Mouse (Mus musculus) Muller cell, postnatal 12 days (primary cell): ENCODE measurements around the gene Banp.

ENCODE experiments used
- DNase-seq: peaks from one replicate; pipeline ENCODE4 v3.0.0-alpha.2; 2015; ENCODE audit errors: inconsistent ontology term

Banp gene

DNA sequence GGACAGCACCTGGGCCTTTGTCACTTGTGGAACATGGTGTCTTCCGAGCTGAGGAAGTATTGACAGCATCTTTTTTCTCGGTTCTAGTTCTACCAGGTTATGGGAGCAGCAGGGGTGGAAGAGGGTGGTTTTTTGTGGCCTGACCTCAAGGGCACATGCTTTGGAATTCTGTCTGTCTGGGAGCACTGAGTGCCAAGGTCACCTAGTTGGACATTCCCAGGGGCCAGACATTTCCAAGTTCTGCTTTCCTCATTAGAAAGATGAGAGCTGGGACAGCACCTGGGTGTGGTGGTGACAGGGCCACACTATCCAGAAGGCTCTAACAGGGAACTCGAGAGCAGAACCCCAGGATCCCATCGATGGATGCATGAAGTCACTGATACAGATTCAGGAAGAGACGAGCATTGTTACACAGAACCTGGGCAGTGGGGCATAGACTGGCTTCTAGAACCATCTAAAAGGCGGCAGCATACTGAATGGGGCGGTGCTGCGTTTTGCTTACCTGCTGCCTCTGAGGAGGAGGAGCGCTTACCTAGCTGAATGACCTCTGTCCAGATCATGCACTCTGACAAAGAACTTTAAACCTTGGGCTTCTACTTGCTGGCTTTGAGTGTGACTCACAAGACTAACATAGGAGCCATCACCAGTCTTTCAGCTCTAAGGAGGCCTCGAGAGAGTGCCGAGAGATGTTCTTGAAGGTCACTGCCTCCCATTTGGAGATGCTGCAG lies 31.4 kb downstream of the Banp start:
- no peak for DNase-seq

DNA sequence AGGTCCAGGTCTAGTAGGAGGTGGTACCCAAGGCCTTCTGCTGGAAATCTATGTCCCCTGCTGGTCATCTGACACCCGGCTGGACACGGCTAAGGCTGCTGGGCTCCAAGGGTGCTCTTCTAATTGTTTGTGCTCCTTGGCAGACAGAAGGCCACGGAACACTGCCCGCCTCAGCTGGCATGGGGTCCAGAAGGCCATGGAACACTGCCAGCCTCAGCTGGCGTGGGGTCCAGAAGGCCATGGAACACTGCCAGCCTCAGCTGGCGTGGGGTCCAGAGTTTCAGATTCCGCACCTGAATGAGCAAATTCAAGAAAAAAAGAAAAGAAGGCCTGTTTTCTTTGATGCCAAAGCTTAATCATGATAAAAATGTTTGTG lies 32.0 kb downstream of the Banp start:
- DNase-seq = no peak

DNA sequence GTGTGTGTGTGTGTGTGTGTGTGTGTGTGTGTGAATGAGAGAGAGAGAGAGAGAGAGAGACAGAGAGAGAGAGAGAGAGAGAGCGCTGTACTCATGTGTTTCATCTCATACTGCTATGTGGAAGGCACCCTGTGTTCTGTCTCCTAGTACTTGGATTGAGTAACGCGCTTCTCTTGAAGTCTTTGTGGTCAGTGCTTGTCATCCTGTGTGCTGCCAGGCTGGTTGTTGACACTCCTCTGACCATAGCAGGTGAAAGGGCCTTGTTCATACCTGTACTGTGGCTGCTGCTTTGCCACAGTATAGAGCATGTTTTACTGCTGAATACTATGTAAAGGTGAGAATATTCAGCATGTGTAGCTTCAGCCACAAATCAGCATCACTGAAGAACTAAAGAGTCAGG lies 36.1 kb downstream of the Banp start:
- no peak for DNase-seq

DNA sequence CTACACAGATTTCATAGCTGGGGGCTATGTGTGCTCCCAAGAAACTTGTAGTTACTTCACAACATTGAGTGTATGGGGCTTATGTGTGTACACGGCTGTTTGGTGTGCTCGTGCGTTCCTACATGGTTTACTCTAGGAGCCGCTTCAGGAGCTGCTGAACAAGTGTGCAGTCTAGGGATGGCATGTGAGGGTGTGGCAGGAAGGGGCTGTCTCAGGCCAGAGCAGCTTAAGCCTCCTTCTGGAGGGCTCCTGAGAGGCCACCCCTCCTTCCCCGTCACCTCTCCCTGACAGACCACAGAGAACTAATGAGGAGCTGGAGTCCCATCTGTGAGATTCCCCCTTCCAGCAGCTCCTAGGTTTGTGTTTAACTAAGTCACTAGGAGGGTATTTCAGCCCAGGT lies 38.3 kb downstream of the Banp start:
- DNase-seq = no peak

DNA sequence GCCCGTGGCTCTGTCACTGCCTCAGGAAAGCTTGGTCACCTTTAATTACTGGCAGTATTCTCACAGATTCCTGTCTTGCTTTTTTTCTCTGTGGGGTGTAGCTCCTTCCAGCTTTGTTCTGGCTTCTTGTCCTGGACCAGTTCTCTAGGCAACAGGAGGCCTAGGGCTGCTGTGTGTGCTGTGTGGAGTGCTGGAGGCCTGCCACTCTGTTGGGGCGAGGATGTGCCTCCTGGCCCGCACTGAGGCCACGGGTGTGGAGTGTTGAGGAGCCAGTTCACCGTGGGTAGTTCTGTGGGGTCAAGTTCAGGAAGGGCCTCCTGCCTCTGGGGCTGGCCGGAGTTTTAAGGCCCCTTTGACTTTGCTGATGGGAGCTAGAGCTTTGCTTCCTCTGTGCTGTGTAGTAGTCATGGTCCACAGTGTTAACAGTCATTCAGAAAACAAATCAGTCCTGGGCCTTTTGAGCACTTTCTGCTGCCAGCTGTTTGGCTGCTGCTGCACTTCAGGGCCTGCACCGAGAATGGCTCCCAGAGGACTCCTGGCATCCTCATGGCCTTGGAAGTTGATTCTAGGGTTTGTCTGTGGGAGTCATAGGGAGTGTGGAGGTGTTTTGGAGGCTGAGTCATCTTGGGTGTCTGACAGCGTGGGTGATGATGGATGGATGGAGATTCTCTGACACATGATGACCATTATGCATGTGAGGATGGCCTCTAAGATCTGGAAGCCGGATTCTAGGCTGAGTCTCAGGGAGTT lies 41.1 kb downstream of the Banp start:
- no peak for DNase-seq

DNA sequence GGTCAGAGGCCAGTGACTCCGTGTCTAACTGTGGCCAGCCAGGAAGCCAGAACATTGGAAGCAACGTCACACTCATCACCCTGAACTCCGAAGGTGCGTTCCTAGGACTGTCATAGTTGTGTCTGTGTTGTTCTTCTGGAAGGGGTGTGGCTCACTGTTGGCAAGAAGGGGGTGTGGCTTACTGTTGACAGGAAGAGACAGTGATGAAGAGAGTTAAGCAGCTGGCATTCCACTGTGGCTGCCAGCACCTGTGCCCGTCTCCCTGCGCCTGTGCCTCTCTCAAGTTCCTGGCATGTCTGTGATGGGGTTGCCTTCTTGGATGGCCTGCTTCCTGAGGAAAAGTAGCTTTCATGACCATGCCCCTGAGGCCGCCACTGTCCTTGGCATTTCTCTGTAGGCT lies 42.1 kb downstream of the Banp start:
- no peak for DNase-seq

DNA sequence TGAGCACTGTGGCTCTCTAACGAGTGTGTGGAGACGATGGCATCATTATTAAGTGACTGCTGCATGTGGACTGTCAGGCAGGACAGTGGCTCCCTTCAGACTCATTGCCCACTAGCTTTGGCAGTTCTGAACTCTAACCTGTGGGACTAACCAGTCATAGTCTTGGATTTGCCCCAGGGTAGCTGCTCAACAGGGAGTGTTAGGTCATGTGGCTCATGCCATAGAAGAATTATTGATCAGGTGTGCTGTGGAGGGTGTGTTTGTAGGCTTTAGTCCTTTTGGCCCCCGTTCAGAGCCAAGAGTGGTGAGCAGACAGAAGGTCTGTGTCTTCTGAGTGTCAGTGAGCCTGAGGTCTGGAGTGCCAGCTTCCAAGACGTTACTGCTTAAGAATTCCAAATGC lies 43.4 kb downstream of the Banp start:
- DNase-seq = no peak

DNA sequence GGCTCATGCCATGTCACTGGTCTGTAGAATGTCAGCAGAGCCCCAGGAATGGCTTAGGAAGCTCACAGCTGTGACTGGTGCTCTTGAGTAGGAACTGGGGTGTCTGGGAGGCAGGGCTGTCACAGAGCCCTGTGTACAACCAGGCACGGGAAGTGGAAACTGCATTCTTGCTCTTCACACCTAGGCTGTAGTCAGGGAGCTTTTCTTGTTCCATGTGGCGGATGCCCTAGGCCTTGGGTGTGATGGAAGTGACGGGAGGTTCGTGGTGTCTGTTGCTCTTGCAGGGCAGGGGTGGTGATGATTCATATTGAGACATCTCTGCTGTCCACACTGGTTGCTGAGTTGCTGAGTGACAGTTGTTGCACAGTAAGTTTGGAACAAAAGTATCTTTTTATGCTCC lies 45.6 kb downstream of the Banp start:
- no peak for DNase-seq

DNA sequence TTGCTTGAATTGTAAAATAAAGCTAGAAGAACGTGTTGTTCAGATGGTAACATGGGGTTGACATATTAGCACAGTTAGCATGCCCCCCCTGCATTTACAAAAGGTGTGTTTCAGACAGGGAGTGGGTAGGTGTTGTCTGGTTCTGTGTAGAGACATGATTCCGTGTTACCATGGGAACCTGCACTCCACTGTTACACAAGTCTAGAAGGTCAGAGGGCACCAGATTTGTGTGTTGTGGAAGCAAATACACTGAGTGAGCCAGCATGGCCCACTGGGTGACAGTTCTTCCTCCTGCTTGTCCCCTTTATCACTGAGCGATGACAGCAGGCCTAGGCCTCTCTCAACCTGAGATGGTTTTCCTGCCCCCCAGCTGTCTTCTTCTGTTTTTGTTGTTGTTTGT lies 46.3 kb downstream of the Banp start:
- DNase-seq = no peak

DNA sequence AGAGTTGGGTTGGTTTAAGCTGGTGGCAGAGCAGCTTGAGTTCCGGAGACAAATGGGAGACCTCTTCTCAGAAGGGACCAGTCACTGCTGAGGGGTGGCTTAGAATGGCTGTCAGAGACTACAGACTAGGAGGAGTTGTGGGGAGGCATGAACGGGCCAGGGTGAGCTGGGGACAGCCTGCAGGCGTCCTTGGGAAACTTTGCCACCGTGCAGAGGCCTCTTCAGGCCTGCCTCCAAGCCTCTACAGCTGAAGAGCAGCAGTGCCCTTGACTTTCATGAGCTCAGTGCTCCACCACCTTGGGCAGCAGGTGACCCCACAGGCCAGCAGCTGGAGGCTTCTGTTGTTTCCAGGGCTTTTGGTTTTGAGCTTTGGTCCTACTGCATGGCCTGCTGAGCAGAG lies 49.1 kb downstream of the Banp start:
- DNase-seq = no peak

DNA sequence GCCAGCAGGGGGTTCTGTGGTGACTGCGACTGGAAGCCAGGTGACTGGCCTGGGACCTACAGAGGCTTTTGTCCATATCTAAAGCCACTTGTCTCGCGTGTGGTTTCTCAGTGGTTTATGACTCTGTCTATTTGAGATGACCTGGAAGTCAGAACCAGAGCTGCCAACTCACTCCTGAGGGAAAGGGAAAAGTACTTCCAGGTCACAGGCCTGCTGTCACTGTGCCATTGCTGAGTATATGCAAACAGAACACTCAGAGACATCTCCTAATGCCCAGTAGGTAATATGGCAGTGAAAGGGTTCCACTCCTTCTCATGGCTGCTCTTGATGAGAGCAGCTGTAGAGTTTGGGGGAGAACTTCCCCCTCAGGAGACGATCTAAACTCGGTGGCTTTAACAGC lies 49.7 kb downstream of the Banp start:
- DNase-seq = no peak

DNA sequence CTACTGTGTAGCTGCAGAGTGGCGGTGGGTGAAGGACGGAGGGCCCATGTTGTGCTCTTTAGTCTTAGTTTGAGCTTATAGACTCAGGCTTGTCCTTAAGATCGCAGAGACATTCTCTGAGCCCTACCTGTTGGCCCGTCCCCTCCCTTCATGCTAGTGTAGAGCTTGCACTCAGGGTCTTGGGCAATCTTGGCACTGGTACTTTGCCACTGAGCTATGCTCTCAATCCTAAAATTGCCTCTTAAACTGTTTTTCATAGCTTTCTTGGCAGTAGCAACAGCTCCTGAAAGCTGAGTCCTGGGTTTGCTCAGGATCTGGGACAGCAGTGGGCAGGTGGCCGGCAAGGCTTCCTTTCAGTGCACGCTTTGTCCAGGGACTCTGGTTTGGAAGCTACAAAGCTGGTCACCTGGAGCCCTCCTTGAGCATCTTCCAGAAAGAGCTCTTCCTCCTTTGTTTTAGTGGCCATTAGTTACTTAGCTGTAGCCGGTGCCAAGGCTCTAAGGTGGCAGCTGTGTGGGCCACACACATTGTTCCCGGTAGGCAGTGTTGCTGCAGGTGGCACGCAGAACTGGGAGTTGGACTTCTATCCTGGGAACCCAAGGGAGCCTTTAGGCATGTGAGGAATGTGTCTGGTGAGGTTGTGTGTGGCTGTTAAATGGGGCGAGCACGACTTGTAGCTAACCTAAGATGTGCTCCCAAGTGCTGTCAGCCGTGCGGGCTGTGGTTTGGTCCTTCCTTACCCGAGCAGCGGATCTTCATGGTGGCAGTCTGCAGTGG lies 52.0 kb downstream of the Banp start:
- DNase-seq = no peak

DNA sequence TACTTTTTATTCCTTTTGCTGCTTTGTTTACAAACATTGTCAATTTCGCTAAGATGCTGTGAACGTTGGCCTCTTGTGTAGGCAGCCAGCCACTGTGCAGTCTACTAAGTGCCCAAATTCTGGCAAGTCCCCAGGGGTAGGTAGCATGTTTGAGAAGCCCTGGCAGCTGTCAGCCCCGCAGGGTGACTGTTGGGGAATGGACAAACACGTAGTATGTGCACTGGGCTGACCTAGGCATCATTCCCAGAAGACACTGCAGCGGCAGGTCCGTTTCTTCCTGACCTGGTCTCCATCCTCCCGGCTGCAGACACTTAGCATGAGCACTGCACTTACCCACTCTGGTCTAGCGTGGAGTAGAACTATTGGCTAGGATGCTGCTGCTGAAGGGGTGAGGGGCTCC lies 54.1 kb downstream of the Banp start:
- DNase-seq = no peak

DNA sequence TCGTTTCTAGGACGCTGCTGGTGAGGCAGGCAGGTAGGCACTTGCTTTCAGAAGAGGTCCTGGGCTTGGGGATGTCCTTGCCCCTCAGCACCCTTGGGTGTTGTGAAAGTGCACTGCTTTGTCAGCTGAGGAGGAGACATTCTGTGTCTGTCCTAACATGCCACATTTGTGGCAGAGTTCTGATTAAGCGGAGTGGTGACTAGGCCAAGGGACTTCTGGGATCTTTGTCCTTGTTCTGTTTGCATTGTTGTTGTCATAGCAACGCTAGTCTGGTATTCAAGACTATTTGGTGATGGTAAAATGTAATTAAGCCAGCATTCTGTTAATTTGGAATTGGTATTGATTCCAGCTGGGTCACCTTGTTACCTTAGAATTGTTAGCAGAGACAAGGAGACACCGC lies 54.6 kb downstream of the Banp start:
- DNase-seq = no peak

DNA sequence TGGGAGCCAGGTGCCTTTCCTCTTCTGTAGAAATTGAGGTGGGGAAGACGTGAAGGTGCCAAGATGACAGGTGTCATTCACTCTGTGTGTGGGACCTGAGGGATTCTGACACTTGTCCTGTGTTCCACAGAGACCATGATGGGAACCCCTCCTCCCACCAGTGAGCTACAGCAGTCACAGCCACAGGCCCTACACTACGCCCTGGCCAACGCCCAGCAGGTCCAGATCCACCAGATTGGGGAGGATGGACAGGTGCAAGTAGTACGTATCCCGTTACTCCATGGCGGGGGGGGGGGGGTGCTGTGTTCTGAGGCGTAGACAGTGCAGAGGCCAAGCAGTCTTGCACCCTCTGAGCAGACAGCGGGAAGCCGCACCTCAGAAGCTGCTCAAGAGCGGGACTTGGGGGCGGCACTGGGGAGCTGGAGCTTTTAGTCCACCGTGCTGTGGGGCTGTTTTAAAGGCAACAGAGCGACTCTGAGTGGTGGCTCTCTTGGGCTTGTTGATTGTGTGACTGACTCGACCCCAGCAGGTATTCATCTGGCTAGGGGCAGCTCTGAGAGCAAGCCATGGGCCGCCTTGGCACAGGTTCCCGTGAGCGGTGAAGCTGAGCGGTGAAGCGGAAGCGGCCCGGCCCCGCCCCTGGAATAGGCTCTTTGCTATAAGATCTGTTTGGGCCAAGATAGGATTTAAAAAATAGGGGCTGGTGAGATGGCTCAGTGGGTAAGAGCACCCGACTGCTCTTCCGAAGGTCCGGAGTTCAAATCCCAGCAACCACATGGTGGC lies 56.1 kb downstream of the Banp start:
- no peak for DNase-seq

DNA sequence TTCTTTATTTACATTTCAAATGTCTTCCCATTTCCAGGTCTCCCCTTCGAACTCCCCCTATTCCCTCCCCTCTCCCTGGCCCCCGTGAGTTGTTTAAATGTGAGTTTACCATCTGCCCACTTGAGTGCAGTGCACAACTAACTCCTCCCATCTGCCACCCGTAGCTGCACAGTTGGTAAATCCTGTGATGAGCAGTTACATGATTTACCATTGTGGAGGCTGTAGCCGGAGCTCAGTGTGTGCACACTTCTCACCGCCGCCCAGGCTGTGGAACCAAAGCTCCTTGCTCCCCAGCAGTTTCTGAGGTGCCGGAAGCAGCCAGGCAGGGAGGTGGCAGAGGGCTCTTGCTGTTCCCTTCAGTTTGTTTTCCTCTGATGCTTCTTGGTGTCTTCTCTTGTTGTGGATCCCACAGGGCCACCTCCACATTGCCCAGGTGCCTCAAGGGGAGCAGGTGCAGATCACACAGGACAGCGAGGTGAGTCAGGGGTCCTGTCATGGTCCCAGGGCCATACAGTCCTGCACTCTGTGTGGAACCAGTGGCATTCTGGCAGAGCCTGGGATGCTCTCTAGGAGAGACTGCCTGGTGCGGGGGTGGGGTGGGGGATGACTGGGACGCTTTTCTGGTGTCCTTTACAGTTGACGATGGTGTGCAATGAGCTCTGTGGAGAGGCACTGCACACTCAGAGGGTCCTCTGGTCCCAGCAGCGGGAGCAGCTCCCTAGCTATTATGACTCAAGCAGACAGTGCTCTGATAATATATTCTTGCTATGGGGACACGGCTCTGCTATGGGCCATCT lies 57.3 kb downstream of the Banp start:
- DNase-seq = no peak

DNA sequence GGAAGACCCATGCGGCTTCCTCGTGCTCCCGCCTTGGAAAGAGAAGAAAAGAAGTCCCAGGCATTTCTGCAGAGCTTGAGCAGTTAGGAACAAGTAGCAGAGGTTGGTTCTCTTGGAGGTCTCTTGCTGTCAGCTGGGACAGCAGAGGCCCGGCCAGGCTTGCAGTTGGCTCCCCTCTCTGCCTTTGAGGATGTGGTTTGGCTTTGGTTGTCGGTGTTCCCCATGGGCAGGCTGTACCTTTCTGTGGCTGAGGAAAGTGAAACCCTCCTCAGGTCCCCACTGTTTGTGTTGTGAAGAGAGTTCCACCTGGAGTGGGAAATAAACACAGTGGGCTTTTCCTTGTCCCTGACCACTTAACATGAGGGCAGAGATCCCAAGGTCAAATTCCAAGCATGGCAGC lies 58.8 kb downstream of the Banp start:
- DNase-seq = no peak

DNA sequence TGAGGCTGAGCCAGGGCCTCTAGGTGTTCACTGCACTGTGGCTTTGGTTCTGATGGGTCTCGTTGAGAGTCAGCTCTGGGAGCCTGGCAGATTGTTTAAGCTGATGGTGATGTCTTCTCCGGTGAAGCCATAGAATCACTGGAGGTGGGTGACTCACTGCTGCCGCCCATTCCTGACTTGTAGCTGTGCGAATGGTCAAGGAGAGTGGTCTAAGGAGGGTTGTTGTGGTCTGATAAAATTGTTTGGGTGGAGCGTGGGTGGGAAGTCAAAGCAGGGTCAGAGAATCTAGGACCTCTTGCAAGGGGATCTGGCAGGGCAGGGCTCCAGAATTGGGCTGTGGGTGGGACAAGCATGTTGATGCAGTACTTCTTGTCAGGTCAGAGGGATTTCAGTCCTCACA lies 61.1 kb downstream of the Banp start:
- DNase-seq = no peak

DNA sequence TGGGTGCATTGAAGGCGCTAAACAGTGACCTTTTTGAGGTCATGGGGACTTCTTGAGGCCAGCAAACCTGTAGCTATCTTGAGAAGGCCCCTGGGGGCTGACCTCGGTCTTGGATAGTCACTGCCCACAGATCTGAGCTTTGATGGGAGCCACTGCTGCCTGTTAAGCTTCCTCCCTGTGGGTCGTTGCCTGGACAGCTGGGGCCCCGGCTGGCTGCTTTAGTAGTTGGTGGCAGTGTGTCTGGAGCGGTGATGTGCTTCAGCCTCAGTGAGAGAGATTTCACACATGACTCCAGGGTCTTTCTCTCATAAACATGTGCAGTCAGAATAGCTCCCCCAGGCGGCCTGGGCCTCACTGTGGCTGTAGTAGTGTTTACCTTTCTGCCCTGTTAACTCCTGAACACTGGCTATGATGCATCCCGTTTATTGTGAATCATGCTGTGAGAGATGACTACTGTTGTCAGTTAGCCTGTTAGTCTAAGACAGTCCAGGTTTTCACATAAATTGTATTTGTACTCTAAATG lies 61.6 kb downstream of the Banp start:
- DNase-seq = peak; percentile 41

DNA sequence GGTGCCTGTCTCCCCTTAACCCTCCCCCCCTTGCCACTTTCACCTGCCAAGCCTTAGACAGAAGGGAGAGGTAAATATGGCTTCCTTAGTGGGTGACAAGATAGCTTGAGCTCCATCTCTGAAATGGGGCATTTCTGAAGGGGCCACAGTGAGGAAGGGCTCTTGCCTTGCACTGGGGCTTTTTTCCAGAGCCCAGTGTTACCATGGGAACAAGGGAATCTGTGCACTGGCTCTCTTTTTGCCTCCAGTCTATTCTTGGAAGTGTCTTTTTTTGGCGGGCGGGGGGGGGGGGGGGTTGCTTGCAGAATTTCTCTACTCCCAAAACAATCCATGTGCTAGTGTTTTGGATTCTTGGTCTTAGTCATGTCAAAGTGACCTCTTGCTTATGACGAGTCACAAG lies 65.1 kb downstream of the Banp start:
- no peak for DNase-seq
